Mouse (Mus musculus) lung, embryonic 14.5 days (tissue): ENCODE measurements at regions not wholly inside any gene's neighbourhood (a gene's known extent, or its start where the extent isn't known, plus 50 kb on each side); places are given as distances from the start of the nearest gene placed in this dataset.

ENCODE experiments used
- ATAC-seq: fragments of 200-750 bp; cut with Nextera tagmentation; 2 replicates; pipeline ENCODE4 v1.8.0; 2017; ENCODE audit warnings: mild to moderate bottlenecking, moderate TSS enrichment, moderate library complexity; ENCODE audit not compliant: insufficient read depth
- DNase-seq: peaks from one replicate; pipeline ENCODE4 v3.0.0-alpha.2; 2015
- H3K27ac ChIP-seq: fragments of 300-500 bp; sonication (generic); 2 replicates; pipeline ENCODE4 v1.5.1; 2014; ENCODE audit warnings: low read depth, mild to moderate bottlenecking, moderate library complexity
- H3K27me3 ChIP-seq: fragments of 300-500 bp; sonication (generic); 2 replicates; pipeline ENCODE4 v1.6.1; 2014; ENCODE audit warnings: low read length, control low read depth; ENCODE audit not compliant: insufficient read depth
- H3K36me3 ChIP-seq: fragments of 300-500 bp; sonication (generic); 2 replicates; pipeline ENCODE4 v1.6.1; 2014; ENCODE audit warnings: control low read depth; ENCODE audit not compliant: insufficient read depth
- H3K4me1 ChIP-seq: fragments of 300-500 bp; sonication (generic); 2 replicates; pipeline ENCODE4 v1.6.1; 2014; ENCODE audit warnings: antibody characterized with exemption, control low read depth; ENCODE audit not compliant: insufficient read depth
- H3K4me2 ChIP-seq: fragments of 300-500 bp; sonication (generic); 2 replicates; pipeline ENCODE4 v1.6.1; 2014; ENCODE audit warnings: mild to moderate bottlenecking
- H3K4me3 ChIP-seq: fragments of 300-500 bp; sonication (generic); 2 replicates; pipeline ENCODE4 v1.5.1; 2014; ENCODE audit warnings: low read depth, low read length
- H3K9ac ChIP-seq: fragments of 300-500 bp; sonication (generic); 2 replicates; pipeline ENCODE4 v1.6.1; 2014
- H3K9me3 ChIP-seq: fragments of 300-500 bp; sonication (generic); 2 replicates; pipeline ENCODE4 v1.6.1; 2016; ENCODE audit warnings: low read depth, low read length, control low read depth
- CTCF ChIP-seq: IDR thresholded peaks from 2 replicates; pipeline ENCODE4 v1.5.1; 2016; ENCODE audit warnings: antibody characterized with exemption, low read depth
- WGBS: fragments of 180-500 bp; shearing (Covaris S2); extraction: QIAGEN DNeasy Blood & Tissue Kit; methylation state at CpG from one replicate; pipeline ENCODE4 v1.1.7; 2014; 5-methylcytosine and 5-hydroxymethylcytosine counted together

- Histone ChIP-seq H3K4me2 (no peak overlapping the region), H3K27ac (no peak overlapping the region), H3K9ac (no peak overlapping the region), H3K9me3 (no peaks in the 10 kb centered on the region), H3K4me1 (0 out of 2 replicates have a peak, but pooled peaks cover 7% of the 10 kb centered on the region), H3K36me3 (no peaks in the 10 kb centered on the region), H3K27me3 (no peaks in the 10 kb centered on the region), H3K4me3 (no peak overlapping the region)
- DNase-seq (peak; percentile 40), ATAC-seq (no peak)
- 23% methylated on average over 6 of the region's 6 CpGs for WGBS
- TF ChIP-seq CTCF, result peak; percentile 4; the same call in 1 of the 2 replicates
Measured at GRCm38 (mm10) chr11:52644081-52644768, 120.2 kb upstream of the Fstl4 start.

- 32% methylated on average over 15 of the region's 15 CpGs for WGBS
- no peak overlapping the region for H3K9ac ChIP-seq
- no peak overlapping the region for H3K27ac ChIP-seq
- DNase-seq (peak; percentile 18), ATAC-seq (no peak)
- H3K36me3 ChIP-seq, result no peaks in the 10 kb centered on the region
- H3K4me3 ChIP-seq, result no peak overlapping the region
- 0 out of 2 replicates have a peak, but pooled peaks cover 7% of the 10 kb centered on the region for H3K4me1 ChIP-seq
- TF ChIP-seq CTCF, result no peak
- no peaks in the 10 kb centered on the region for H3K27me3 ChIP-seq
- no peaks in the 10 kb centered on the region for H3K9me3 ChIP-seq
- H3K4me2 ChIP-seq, result no peak overlapping the region
Measured at GRCm38 (mm10) chr11:52648176-52648839, 116.1 kb upstream of the Fstl4 start.

- Histone ChIP-seq H3K4me2 (no peak overlapping the region), H3K27ac (no peak overlapping the region), H3K4me1 (0 out of 2 replicates have a peak, but pooled peaks cover 7% of the 10 kb centered on the region), H3K4me3 (no peak overlapping the region), H3K27me3 (no peaks in the 10 kb centered on the region), H3K9me3 (no peaks in the 10 kb centered on the region), H3K36me3 (no peaks in the 10 kb centered on the region), H3K9ac (no peak overlapping the region)
- DNase-seq (no peak), ATAC-seq (no peak)
- 54% methylated on average over 8 of the region's 8 CpGs for WGBS
- no peak for TF ChIP-seq CTCF
Measured at GRCm38 (mm10) chr11:52648849-52649400, 115.5 kb upstream of the Fstl4 start.

GRCm38 (mm10) chr11:52654640-52655039, 109.8 kb upstream of the Fstl4 start:
- Histone ChIP-seq H3K4me1 (no peaks in the 10 kb centered on the region), H3K4me2 (no peak overlapping the region), H3K36me3 (no peaks in the 10 kb centered on the region), H3K27ac (no peak overlapping the region), H3K9me3 (no peaks in the 10 kb centered on the region), H3K27me3 (no peaks in the 10 kb centered on the region), H3K4me3 (no peak overlapping the region), H3K9ac (no peak overlapping the region)
- no peak for ATAC-seq
- 70% methylated on average over 7 of the region's 7 CpGs for WGBS
- TF ChIP-seq CTCF, result no peak
- DNase-seq, result no peak

GRCm38 (mm10) chr11:52655720-52656474, 108.5 kb upstream of the Fstl4 start:
- H3K4me3 ChIP-seq, result no peak overlapping the region
- H3K9me3 ChIP-seq, result no peaks in the 10 kb centered on the region
- ATAC-seq (no peak), DNase-seq (no peak)
- no peak overlapping the region for H3K27ac ChIP-seq
- TF ChIP-seq CTCF, result no peak
- no peaks in the 10 kb centered on the region for H3K27me3 ChIP-seq
- 48% methylated on average over 2 of the region's 2 CpGs for WGBS
- H3K4me2 ChIP-seq, result no peak overlapping the region
- no peaks in the 10 kb centered on the region for H3K36me3 ChIP-seq
- H3K4me1 ChIP-seq, result no peaks in the 10 kb centered on the region
- no peak overlapping the region for H3K9ac ChIP-seq

GRCm38 (mm10) chr11:52661234-52661633, 103.2 kb upstream of the Fstl4 start:
- Histone ChIP-seq H3K9me3 (no peaks in the 10 kb centered on the region), H3K4me1 (no peaks in the 10 kb centered on the region), H3K36me3 (no peaks in the 10 kb centered on the region), H3K27me3 (no peaks in the 10 kb centered on the region), H3K9ac (no peak overlapping the region), H3K27ac (no peak overlapping the region), H3K4me3 (no peak overlapping the region), H3K4me2 (no peak overlapping the region)
- no peak for TF ChIP-seq CTCF
- ATAC-seq (no peak), DNase-seq (no peak)
- 72% methylated on average over 12 of the region's 12 CpGs for WGBS
